Mouse (Mus musculus) layer of hippocampus, adult 2 months (tissue): Measurements from ENCODE around the gene Ncdn. TPM values are rescaled to one million over a fixed set of nuclear protein-coding genes. Genes with fewer than 3 reads are reported as not detected.
A peak's percentile ranks its signal among the peaks of the same experiment; 100 is the strongest.

Experiments used
- DNase-seq, 2 experiments: peaks; one replicate each; pipeline ENCODE4 v3.0.0; 2022; ENCODE audit warnings: low spot score in 2 of 2
- H3K27ac ChIP-seq: fragments of 200-600 bp; 2 replicates; pipeline ENCODE4 v1.8.1; 2022
- H3K4me3 ChIP-seq: fragments of 200-600 bp; 2 replicates; pipeline ENCODE4 v1.8.1; 2022; ENCODE audit warnings: mild to moderate bottlenecking
- CTCF ChIP-seq: fragments of 200-600 bp; conservative IDR thresholded peaks from 2 replicates; pipeline ENCODE4 v1.8.1; 2022; ENCODE audit warnings: antibody characterized with exemption, mild to moderate bottlenecking, moderate library complexity
- long read RNA-seq, 2 experiments: library from polyadenylated mRNA; stranded (forward); transcript quantifications; one replicate each; pipeline ENCODE4 v2.0.0; 2021; ENCODE audit warnings: borderline mapping rate in 2 of 2
- total RNA-seq, 2 experiments: library from RNA; stranded (reverse); gene quantifications; 2 replicates each; pipeline ENCODE4 v1.2.3; 2021

The Ncdn gene
- 1,000 to 10,000 TPM; 1,998 to 2,007 TPM for total RNA-seq
- long read RNA-seq, experiment 1, transcript Ncdn-201 (7 exons, 3,681 nt): minor isoform, 386 of 3,256 reads
- long read RNA-seq, experiment 1, transcript Ncdn-203 (7 exons, 2,375 nt): major isoform, 871 of 3,256 reads
- long read RNA-seq, experiment 1, partial matches to known transcripts: 1,285 of 3,256 reads
- long read RNA-seq, experiment 1, other reads (novel, unspliced or antisense): 712 of 3,256 reads
- long read RNA-seq, experiment 2, transcript Ncdn-201 (7 exons, 3,681 nt): minor isoform, 625 of 4,555 reads
- long read RNA-seq, experiment 2, transcript Ncdn-203 (7 exons, 2,375 nt): major isoform, 1,399 of 4,555 reads
- long read RNA-seq, experiment 2, transcript Ncdn-202 (8 exons, 2,434 nt): minor isoform, 10 of 4,555 reads
- long read RNA-seq, experiment 2, partial matches to known transcripts: 1,732 of 4,555 reads
- long read RNA-seq, experiment 2, other reads (novel, unspliced or antisense): 789 of 4,555 reads

DNA sequence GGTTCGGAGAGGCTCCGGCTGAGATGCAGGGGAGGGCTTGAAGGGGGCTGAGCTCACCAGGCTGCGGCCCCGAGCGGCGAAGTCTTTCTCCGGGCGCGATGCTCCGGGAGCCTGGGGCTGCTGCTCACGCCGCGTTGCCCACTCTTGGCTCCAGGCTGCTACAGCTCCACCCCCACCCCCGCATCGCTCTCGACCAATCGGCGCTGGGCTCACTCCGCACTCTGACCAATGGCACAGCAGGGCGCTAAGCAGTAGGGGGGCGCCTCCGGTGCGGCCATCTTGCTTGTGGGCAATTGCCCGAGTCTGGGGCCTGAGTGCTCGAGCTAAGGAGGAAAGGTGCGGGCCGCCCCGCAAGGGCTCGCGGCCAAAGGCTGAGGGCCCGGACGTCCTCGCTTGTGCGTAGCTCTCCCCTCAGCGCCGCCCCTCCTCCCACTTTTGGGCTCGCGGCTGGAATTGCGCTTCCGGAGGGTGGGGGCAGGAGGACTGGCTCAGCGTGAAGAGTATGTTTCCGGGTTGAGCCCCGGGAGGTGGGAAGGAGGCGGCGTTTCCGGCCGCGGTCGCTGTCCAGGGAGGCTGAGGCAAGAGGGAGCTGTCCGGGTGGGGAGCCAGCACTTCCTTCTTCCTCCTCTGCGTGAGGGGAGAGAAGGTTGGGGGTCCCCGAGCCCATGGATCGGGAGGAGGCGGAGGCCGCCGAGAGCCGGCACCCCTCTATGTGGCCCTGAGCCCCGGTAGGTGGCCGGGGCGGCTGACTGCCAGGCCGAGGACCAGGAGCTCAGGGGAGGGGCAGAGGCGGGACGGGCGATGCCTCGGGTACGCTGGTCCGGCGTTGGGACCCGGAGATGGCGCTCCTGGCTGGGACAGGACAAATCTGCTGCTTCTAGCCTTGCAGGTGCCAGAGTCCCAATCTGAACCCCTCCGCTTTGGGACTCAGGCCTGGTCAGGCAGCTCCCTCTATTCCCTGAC lies at the start of gene Ncdn, which contains the start of gene AU040320:
Gene Ncdn, minus strand, starts transcription at position 171 of the 963 bp plus-strand sequence.
Gene AU040320, plus strand, starts transcription at position 277 of the 963 bp plus-strand sequence.
- peak within 1 kb of the TSS; percentile 97 for H3K27ac ChIP-seq
- peak within 1 kb of the TSS; percentile 72 for H3K4me3 ChIP-seq
- TF ChIP-seq CTCF: no peak
- peak; percentile 96 to 98 for DNase-seq

DNA sequence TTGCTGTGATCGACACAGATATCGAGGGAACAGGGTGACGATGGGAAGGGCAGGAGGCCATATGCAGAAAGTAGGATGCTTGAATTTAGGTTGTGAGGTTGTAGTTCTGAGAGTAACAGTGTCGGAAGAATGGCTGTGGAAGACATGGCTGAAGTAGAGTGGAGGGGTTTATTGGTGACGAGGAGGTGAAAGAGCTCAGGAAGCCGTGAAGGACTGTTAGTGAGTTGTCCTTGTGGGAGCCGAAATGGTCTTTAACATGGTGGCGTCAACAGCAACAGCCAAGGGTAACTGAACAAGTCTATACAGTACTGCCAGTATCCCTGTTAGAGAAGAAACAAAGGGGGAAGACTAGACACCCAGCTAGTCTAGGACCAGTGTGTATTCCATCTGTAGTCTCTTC lies 48.9 kb upstream of the Ncdn start:
- no peak overlapping the region for H3K4me3 ChIP-seq
- no peak for TF ChIP-seq CTCF
- H3K27ac ChIP-seq: no peak overlapping the region; the same call in 1 of the 2 replicates
- DNase-seq: no peak

DNA sequence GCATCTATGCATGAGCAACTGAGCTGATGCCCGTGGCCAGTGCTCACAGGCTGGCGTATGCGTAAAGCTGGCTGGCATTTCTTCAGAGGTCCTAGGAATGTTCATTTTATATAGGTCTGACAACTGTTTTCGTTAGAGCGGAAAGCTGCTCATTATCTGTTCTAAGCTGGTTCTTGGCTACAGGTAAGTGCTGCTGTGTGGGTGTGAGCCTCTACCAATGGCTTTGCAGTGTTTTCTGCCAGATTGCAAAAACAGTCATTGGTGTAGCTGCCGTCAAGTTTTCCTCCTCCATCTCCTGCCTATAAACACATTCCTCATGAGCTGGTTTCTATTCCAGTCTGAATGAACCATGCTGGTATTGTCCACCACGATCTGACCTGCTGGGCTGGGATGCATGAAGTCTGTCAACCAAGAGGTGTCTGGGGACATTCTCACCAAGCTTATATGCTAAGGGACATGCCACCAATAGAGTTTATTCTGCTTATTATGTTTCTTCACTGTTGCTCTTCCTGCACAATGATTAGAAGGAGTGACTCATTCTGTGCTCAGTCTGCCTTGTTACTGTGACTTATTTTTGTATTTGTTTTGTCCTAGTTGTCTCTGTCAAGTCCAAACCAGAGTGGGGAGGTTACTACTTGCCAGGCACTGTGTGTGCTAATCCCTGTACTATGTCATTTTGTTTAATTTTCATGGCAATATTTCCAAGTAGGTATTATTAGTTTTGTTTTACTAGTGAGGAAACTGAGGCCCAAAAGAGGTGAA lies 39.3 kb upstream of the Ncdn start:
- no peak for TF ChIP-seq CTCF
- Histone ChIP-seq H3K4me3 (no peak overlapping the region), H3K27ac (peak overlapping the region; percentile 83)
- peak in 1 of 2 experiments; percentile 27 for DNase-seq

DNA sequence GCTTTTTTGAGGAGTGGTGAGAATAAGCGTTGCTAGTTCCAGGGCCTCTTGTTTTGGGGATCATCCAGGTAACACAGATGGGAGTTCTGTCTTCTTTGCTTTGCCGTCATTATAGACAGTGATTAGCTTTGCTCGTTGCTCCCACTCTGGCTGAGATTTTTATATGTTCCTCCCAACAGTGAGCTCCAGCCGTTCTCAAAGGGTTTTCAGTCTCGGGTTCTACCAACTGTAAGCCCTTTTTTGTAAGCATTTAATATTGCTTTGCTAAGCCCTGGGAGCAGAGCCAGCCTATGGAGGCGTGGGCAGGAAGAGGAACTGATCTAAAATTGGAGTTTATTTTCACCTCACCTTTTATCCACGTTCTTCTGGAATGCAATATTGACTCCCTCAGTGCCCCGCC lies 29.8 kb upstream of the Ncdn start:
- DNase-seq: peak; percentile 51 to 66
- Histone ChIP-seq H3K27ac (peak overlapping the region; percentile 77), H3K4me3 (no peak overlapping the region)
- TF ChIP-seq CTCF: no peak

DNA sequence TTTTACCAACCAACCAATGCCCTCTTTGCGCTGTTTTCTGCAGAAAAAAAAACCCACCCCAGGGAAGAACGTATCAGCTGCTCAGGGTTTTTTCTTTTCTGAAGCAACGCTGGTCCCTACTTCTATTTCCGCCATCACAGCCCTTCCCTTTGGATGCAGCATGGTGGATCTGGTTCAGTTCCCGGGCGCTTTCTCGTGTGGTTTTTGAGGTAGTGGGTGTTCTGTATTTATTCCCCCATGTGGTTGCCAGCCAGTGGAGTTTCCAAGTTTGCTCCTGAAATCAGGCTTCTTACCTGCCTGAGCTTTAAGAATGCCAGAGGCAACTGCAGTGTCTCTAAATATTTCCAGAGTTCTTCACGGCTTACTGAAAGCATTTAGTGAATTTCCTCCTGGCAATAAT lies 29.3 kb upstream of the Ncdn start:
- no peak for TF ChIP-seq CTCF
- DNase-seq: no peak
- Histone ChIP-seq H3K4me3 (no peak overlapping the region), H3K27ac (peak overlapping the region; percentile 77)

DNA sequence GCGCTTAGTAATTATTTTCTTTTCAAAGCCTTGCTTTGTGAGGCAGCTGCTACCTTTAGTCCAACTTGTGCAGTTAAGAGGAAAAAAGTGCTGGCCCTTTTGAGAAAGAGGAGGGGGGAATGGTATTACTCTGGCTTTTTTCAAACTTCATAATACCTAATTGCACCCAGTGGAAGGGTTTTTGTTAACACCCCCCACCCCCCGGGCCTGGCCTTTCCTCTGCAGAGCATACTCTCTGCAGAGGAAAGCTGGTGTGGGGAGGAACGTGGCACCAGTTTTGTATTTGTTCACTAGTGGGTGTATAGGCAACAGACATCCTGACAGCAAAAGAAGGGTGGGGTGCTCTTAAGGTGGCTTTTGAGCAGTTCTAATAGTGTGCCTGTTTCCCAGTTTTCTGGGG lies 28.6 kb upstream of the Ncdn start:
- Histone ChIP-seq H3K4me3 (no peak overlapping the region), H3K27ac (peak overlapping the region; percentile 77)
- DNase-seq: no peak
- TF ChIP-seq CTCF: no peak

DNA sequence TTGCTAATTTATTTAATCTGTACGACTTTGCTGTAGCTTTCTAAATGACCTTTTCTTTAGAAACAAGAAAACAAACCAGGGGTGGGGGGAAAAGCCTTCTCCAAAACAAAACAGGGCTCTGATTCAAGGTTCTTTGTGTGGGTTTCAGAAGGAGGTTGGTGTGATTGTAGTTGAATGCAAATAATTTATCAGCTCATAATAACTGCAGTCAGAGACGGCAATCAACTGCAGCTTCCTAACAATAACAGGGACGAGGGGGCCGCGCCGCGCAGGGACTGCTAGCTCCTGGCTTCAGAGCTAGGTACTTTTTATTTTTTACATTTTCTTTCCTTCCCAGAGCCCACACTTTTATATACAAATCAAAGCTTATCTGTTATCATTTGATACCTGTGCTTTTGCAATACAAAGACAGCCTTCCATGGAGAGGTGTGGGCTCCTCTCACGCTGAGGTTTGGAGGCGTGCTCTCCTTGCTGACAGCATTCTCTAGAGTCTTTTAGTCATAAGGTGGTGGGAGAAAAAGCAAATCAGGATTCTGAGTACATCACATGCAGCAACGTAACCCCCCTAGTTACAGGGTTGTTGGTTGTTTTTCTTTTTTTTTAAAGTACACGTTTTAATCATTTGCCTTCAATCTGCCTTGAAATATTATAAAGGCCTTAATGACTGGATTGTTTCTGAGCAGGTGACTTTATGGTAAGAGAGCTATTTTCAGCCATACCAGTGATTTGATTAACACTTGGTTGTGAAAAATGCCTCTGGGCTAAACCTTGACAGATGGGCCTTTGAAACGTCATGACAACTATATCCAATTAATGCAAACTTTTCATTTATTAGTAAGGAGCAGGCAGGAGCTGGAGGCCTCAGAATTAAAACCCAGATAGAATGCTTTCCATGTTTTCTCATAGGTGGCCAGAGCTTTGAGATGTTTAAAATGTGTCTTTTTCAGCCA lies 26.9 kb upstream of the Ncdn start:
- H3K4me3 ChIP-seq: peak overlapping the region; percentile 5; the same call in 1 of the 2 replicates
- DNase-seq: no peak
- TF ChIP-seq CTCF: no peak; the same call in none of the 2 replicates
- peak overlapping the region; percentile 80 for H3K27ac ChIP-seq

DNA sequence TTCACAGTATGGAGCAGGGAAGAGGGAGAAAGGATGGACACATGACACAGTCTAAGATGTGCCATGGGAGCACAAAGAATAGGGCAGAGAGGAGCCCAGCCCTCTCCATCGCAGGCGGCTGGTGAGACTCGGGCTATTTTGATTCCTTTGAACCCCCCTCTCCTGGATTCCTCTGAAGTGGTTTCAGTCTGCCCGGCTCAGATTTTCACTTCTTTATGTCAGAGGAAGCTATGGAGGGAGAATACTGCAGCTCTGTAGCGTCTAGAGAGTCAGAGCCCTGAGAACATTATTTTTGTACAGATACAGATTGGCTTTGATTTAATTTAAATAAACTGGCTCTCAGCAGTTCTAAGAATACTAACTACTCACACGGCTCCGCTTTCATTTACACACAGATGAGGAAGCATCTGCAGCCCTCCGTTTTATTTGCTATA lies 25.9 kb upstream of the Ncdn start:
- H3K4me3 ChIP-seq: peak overlapping the region; percentile 12; the same call in 1 of the 2 replicates
- no peak for DNase-seq
- no peak for TF ChIP-seq CTCF
- peak overlapping the region; percentile 80 for H3K27ac ChIP-seq

DNA sequence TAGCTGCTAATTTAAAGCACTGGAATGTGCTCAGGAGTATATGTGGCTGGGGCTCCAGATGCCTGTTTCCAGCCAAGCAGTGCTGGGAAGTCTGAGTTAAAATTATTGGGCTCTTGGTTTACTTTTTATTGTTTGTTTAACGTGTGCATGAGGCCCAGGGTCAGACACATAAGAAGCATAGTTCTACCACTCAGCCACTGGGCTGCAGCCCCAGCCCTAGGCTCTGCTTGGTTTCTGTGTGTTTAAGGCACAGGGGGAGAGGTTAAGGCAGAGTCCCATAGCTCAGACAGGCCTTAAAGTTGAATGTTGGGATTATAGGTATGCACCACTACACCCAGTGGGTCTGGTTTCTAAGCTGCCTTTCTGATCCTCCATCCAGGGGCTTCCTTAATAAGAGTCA lies 21.9 kb upstream of the Ncdn start:
- DNase-seq: no peak
- H3K27ac ChIP-seq: no peak overlapping the region
- no peak for TF ChIP-seq CTCF
- H3K4me3 ChIP-seq: no peak overlapping the region

DNA sequence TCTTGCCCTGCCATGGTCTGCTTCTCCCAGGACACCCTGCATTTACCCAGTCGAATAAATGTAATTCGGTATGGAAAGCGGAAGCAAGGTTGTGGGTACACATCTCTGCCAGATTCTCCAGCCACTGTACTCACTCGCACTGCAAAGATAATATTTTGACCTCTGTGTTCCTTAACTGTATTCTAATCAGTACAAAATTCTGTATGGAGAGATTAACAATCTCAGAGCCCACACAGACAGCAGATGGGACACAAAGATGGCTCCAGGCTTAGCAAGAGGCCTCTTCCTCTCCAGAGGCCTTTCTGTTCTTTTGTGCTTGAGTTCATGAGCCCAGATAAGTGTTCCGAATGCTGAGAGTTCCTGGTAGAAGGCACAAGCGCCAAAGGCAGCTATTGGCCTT lies 20.6 kb upstream of the Ncdn start:
- no peak for TF ChIP-seq CTCF
- Histone ChIP-seq H3K4me3 (no peak overlapping the region), H3K27ac (no peak overlapping the region)
- DNase-seq: no peak

DNA sequence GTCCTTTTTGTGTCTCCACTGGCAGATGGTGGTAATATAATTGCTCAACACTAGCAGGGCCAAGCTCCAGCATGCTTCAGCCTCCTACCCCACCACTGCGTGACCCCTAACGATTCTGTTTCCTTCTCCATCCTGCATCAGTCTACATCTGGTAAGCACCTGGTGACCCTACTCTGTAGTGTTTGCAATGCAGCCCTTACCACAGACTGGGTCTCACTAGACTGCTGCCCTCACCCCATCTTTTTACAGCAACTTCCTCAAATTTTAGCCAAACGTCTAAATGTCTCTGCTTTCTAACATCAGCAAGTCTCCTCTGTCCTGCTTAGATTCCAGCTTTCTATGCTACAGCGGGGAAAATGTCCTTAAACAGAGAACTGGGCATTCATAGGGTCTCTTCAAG lies 17.6 kb upstream of the Ncdn start:
- H3K4me3 ChIP-seq: no peak overlapping the region
- H3K27ac ChIP-seq: no peak overlapping the region
- DNase-seq: no peak
- no peak for TF ChIP-seq CTCF
